Mouse (Mus musculus): ENCODE measurements around the gene Cacna1i. TPM values are rescaled to one million over a fixed set of nuclear protein-coding genes. Genes with fewer than 3 reads are reported as not detected.
A peak's percentile ranks its signal among the peaks of the same experiment; 100 is the strongest.

The Cacna1i gene
- total RNA-seq, 2 experiments from 2014 or later: 0.18 TPM; not detected in 1

DNA sequence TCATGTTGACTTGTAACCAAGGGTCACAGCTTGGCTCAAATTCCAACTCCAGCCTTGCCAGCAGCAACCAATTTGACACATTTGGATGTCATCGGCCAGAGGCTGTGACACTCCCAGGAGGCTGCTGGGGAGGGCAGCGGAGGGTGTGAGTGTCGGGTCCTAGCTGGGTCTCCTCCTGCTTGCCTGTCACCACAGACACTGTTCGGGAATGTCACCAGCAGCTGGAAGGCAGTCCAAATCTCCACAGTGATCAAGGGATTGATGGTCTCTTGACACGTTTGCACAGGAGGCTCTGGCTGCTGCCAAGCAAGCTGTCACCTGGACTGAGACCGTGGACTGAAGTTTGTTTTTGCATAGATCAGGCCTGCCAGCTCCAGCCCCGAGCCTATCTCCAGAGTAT, 123.6 kb downstream of the Cacna1i start:
- DNase-seq: no peak

DNA sequence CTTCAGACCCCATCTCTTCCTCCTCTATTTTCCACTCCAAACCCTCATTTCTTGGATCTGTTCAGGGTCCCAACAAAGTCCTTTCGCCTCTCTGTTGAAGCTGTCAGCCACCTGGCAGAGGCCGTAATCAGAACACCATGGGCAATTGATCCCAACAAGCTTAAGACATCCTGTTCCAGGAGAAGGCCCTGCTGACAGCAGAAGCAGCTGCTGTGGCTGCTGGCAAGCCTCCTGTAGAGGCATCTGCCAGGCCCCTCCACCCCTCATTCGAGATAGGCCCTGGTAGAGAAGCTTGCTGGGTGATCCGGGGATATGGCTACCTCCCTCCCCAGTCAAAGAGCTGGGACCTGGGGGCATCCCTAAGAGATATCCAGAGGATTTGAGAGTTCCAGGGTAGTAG, 126.0 kb downstream of the Cacna1i start:
- DNase-seq: no peak

DNA sequence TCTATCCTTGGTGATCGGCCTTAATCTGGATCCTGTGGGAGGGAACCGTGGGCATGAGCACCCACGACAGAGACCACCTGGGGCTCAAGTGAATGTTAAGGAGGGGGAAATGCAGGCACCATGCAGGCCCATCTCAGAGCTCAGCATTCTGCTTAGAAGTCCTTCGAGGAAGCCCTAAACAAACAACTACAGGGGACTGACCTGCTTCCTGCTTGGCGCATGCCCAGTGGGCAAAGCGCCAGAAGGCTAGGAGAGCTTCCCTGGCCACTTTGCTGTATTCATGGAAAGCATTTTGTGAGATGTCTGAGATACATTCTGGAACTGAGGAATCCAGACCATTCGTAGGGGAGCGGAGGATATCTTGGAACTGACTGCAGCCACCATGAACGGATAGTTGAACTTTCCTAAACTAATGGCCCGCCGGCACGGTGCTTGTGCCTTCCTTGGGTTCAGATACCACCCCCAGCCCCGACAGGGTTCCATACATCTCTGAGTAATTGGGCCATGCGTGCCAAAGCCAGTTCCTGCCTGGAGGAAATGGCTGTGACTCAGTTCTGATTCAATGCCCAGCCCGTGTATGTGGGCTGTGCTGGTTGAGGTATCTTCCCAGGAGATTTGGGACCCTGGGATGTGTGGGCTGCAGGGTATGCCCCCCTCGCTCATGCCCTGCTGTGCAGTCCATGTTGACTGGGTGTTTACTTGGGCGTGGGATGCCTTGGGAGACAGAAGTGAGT, 127.1 kb downstream of the Cacna1i start:
- peak; percentile 13 to 29 for DNase-seq

DNA sequence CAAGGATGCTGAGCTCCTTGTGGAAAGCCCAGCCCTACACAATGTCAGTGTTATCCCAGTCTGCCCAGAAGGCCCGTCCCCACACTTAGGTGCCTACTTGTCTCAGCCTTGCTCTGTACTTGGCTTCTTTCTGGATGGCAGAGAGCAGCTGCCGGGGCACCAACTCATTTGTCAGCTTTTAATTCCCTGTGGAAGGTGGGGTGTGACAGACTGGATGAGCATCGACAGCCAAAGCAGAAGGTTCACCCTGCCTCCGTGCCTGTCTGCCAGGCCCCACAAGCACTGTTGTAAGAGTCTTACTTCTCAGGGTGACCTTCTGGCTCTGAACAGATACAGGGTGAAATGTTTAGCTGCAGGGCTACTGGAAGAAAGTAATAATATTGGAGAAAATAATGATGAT, 128.1 kb downstream of the Cacna1i start:
- no peak for DNase-seq

DNA sequence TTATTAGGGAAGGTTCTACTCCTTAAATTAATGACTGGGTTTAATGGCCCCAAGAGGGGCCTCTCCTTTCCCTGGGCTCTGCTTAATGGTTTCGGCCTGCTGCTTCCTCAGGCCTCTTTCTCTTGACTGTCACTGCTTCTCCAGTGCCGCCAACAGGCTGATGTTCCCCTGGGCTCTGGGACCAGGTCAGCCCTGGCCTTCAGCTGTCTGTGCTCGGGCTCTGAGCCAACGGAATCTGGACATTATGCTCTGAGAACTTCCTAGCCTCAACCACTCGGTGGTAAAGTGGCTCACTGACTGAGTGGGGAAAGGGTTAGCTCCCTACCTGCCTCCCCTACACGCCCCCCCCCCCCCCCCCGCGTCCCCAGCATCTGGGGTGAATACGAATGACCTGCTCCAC, 130.0 kb downstream of the Cacna1i start:
- DNase-seq: no peak

DNA sequence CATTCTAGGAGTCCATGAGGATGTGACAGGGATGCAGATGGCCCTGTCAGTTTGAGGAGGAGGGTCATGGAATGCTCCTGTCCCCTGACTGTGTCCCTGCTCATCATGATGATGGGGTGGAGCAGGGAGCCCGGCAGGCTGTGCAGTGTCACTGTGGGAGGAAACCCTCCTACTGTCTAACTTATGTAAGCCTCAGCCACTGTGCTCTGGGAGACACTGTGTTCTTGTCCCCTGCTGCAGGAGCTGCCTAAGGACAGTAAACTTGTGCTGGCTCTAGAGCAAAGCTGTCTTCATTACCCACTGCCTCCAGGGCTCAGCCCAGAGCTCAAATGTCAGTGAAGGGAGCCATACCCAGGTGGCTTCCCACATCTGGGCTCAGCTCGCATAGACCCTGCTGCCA, 131.1 kb downstream of the Cacna1i start:
- no peak for DNase-seq

DNA sequence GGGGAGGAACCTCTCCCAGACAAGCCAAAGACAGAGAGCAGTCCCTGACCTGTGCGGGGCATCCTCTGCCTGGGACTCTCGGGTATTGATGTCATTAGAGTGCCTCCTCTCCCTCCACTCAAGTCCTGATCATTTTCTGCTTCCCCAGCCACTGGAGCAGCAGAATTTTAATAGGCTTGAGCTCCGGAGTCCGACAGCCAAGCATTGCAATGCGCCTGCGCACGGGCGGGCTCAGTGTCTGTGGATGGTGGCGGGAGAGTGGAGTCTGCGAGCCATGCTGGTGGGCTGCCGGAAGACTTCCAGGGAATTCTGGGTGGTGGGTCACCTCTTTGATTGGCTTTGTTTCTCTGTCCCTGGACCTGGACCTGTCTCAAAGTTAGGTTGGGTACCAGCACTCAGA, 143.3 kb downstream of the Cacna1i start:
- DNase-seq: no peak

DNA sequence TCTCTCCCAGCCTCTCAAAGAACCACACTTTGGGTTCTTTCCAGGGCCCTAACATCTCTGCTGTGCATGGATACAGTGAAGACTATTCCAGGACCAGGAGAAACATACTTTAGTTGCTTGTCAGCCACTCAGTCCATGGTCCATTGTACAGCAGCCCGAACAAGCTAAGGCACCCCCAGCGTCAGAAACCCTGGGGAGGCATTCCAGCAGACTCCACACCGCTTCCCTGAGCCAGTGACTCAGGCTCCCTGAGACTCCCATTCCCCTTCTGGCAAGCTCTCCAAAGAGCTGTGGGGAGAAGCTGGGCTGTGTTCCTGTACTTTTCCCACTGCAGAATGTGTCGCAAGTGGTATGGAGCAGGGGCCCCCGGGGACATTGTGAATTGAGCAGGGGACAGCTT, 149.9 kb downstream of the Cacna1i start:
- DNase-seq: no peak

DNA sequence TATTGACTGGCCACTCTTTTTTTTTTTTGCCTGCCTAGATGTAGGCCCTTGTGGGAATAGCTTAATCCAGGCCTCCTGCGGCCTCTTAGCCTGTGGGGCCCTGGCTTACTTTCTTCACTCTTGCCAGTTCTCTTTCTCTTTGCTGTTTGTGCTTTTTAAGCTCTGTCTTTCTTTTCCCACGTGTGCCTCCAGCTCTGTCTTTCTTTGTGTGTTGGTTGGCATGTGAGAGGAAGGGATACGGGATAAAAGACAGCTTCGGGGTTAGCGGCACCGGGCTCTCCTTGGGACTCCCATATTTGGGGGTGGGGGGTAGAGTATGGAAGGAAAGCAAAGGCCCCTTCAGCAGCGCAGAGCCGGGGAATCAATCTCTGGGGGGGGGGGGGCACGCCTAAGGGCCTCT, 151.0 kb downstream of the Cacna1i start:
- DNase-seq: no peak

DNA sequence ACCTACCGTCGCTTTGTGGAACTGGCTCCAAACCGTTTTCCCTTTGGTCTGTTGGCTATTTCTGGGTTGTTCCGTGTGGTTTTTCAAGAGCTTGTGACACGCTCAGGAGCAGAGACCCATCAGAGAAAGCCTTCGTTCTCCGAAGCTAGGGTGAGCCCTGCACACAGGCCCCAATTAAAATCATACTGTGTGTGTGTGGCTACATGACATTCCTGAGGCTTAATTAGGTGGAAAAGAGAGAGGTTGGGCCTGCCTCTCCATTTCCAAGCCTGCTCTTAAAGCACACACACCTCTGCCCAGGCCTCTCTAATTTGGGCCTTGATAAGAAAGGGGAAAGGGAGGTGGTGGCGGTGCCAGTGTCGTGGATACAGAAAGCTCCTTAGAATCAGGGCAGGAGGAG, 151.4 kb downstream of the Cacna1i start:
- no peak for DNase-seq

DNA sequence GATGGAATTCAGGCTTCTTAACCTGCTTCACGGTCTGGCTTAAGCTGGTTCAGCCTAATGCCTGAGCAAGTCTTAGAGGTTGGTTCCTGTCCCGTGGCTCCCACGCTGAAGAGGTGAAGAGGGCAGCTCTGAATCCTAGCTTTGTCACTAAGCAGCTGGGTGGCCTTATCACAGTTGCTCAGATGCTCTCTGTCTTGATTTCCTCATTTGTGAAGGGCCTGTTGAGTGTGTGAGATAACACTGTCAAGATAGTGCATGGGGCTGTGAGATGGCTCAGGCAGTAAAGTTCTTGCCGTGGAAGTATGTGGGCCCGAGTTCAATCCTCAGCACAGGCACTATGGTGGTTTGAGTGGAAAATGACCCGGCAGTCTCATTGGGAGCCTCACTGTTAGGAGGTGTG, 153.2 kb downstream of the Cacna1i start:
- DNase-seq: no peak

DNA sequence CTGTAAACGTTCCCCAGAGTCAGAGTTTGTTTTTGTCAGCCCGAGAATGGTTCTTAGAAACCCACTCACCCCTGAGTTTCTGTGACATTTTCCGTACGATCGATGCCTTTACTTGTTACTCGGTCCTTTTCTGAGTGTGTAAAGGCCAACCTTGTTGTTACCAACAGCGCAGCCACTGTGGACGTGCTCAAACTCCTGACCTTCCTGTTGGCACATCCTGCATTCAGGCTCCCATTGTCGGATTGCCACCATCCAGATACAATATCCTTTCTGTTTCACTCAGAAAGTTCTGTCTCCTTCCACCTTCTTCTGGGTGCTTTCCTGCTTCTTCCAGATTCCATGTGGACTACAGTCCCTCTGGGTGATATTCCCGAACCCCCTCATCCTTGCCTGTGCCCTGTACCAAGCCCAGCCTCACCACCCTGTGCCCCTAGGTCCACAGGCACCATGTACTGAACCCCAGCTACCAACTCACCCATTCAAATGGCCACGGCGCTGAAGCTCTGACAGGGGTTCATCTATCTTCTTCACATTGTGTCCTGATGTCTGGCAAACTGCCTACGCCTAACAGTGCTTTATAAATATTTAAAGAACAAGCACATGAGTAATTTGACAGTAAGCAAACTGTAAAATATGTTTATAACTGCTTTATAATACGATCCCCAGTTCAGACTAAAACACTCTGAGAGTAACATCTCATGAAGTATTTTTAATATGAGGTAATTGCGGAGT, 159.1 kb downstream of the Cacna1i start:
- no peak for DNase-seq

Other genes with a start within 250 kb of the Cacna1i start
- 100 to 1,000 TPM in 1 of 2 experiments, 10 to 100 TPM in 1; 80.2 to 107 TPM for gene Syngr1, start 195.9 kb upstream of the Cacna1i start, total RNA-seq (2021)
- 100 to 1,000 TPM; 163 to 184 TPM for gene Rpl3, start 195.4 kb upstream of the Cacna1i start, total RNA-seq (2021)
- gene Tab1, start 154.1 kb upstream of the Cacna1i start, total RNA-seq (2021): 10 to 100 TPM; 14.8 to 18.4 TPM
- 1 to 10 TPM; 4.3 to 5.2 TPM for gene Mgat3, start 113.5 kb upstream of the Cacna1i start, total RNA-seq (2021)
- gene Mief1, start 53.2 kb upstream of the Cacna1i start, total RNA-seq (2021): 10 to 100 TPM; 29.6 to 31.5 TPM
- 10 to 100 TPM in 1 of 2 experiments, 1 to 10 TPM in 1; 9.9 to 15.3 TPM for gene AC140267.1, start 51.4 kb upstream of the Cacna1i start, total RNA-seq (2021)
- 10 to 100 TPM; 89.9 to 95.5 TPM for gene Atf4, start 32.1 kb upstream of the Cacna1i start, total RNA-seq (2021)
- 10 to 100 TPM; 17.0 to 17.4 TPM for gene Rps19bp1, start 22.9 kb upstream of the Cacna1i start, total RNA-seq (2021)

Measured in heart, adult 18-20 months (tissue).